Mouse (Mus musculus) ES-E14 (cell line): ENCODE results near the gene Pnpla1. TPM values are rescaled to one million over a fixed set of nuclear protein-coding genes. Genes with fewer than 3 reads are reported as not detected.

Experiments
- DNase-seq: peaks from one replicate; pipeline ENCODE4 v3.0.0-alpha.2; 2013; ENCODE audit warnings: low read depth, low spot score
- H3K27ac ChIP-seq: 2 replicates; pipeline ENCODE4 v1.5.1; 2012; ENCODE audit warnings: low read depth, mild to moderate bottlenecking, low read length, moderate library complexity, mixed read lengths; ENCODE audit not compliant: poor library complexity, insufficient read depth, severe bottlenecking
- H3K36me3 ChIP-seq: 2 replicates; pipeline ENCODE4 v1.6.1; 2012; ENCODE audit warnings: mild to moderate bottlenecking, low read length, moderate library complexity, mixed read lengths; ENCODE audit not compliant: control insufficient read depth, poor library complexity, insufficient read depth, severe bottlenecking
- H3K4me1 ChIP-seq, 2 experiments: fragments of 150-350 bp in 1 of 2; sonication (generic) in 1 of 2; 2 replicates each; pipeline ENCODE4 v1.6.1; 2012; ENCODE audit warnings: low read length in 2 of 2, mild to moderate bottlenecking in 1 of 2, mixed read lengths in 1 of 2; ENCODE audit not compliant: control insufficient read depth in 2 of 2, insufficient read depth in 2 of 2, poor library complexity in 1 of 2
- H3K4me3 ChIP-seq, 2 experiments: fragments of 150-350 bp in 1 of 2; sonication (generic) in 1 of 2; 2 replicates each; pipeline ENCODE4 v1.5.1; 2012; ENCODE audit warnings: low read length in 2 of 2, low read depth in 1 of 2, mild to moderate bottlenecking in 1 of 2, mixed read lengths in 1 of 2; ENCODE audit not compliant: insufficient read depth in 1 of 2, poor library complexity in 1 of 2, severe bottlenecking in 1 of 2
- H3K9ac ChIP-seq: 2 replicates; pipeline ENCODE4 v1.6.1; 2012; ENCODE audit warnings: low read depth, mild to moderate bottlenecking, low read length, mixed read lengths; ENCODE audit not compliant: poor library complexity, insufficient read depth, severe bottlenecking
- H3K9me3 ChIP-seq: fragments of 150-350 bp; sonication (generic); 2 replicates; pipeline ENCODE4 v1.6.1; 2012; ENCODE audit warnings: low read depth, mild to moderate bottlenecking, low read length; ENCODE audit not compliant: control insufficient read depth, insufficient read depth
- CHD2 ChIP-seq: IDR thresholded peaks from 2 replicates; pipeline ENCODE4 v1.6.1; 2014; ENCODE audit warnings: mild to moderate bottlenecking, low read depth, low read length, inconsistent platforms
- HCFC1 ChIP-seq: IDR thresholded peaks from 2 replicates; pipeline ENCODE4 v1.6.1; 2012; ENCODE audit warnings: low read length, inconsistent platforms, borderline replicate concordance; ENCODE audit not compliant: insufficient read depth
- MAFK ChIP-seq: IDR thresholded peaks from 2 replicates; pipeline ENCODE4 v1.6.1; 2014; ENCODE audit warnings: mild to moderate bottlenecking, low read depth, low read length, inconsistent platforms; ENCODE audit not compliant: insufficient read depth
- ZC3H11A ChIP-seq: IDR thresholded peaks from 2 replicates; pipeline ENCODE4 v1.6.1; 2012; ENCODE audit warnings: low read depth, mild to moderate bottlenecking, inconsistent platforms, low read length, borderline replicate concordance
- ZNF384 ChIP-seq: IDR thresholded peaks from 2 replicates; pipeline ENCODE4 v1.6.1; 2012; ENCODE audit warnings: low read depth, low read length, inconsistent platforms
- in situ Hi-C, 2 experiments: fragments of 600-800 bp; cut with MboI; formaldehyde crosslinking; loops; one replicate each; pipeline ENCODE4 v1.15.1; 2025; ENCODE audit warnings: low sequenced_read_pairs in 2 of 2, inconsistent platforms in 1 of 2; ENCODE audit not compliant: unreplicated experiment in 2 of 2
- total RNA-seq: library from RNA; depleted of rRNA; stranded (reverse); fragments of 300-350 nt; gene quantifications from 2 replicates; pipeline ENCODE4 v1.2.3, GENCODE M21; 2012

The Pnpla1 gene
- total RNA-seq, 1 experiment, result 0.27 TPM

- no peak overlapping the region for H3K4me3 ChIP-seq
- H3K4me1 ChIP-seq, result peaks cover 2 to 14% of the 10 kb centered on the region in 2 experiments; a peak in 2 of 4 replicates
- H3K36me3 ChIP-seq, result no peaks in the 10 kb centered on the region
- TF ChIP-seq ZNF384, result no peak
- TF ChIP-seq HCFC1, result no peak
- TF ChIP-seq CHD2, result no peak
- TF ChIP-seq ZC3H11A, result no peak
- TF ChIP-seq MAFK, result no peak
- in situ Hi-C loops, result no loop called here
- no peaks in the 10 kb centered on the region for H3K9me3 ChIP-seq
- no peak for DNase-seq
- H3K27ac ChIP-seq, result no peak overlapping the region
- H3K9ac ChIP-seq, result no peak overlapping the region
These were observed 69.8 kb downstream of the Pnpla1 start for GRCm38 (mm10) chr17:28928004-28928403.

- no peak for DNase-seq
- in situ Hi-C loops, result no loop called here
- Histone ChIP-seq H3K9ac (no peak overlapping the region), H3K27ac (no peak overlapping the region), H3K36me3 (no peaks in the 10 kb centered on the region), H3K4me1 (peaks cover 2 to 14% of the 10 kb centered on the region in 2 experiments; a peak in 2 of 4 replicates), H3K4me3 (no peak overlapping the region), H3K9me3 (no peaks in the 10 kb centered on the region)
- no peak for TF ChIP-seq ZNF384
- TF ChIP-seq CHD2, result no peak
- TF ChIP-seq HCFC1, result no peak
- TF ChIP-seq MAFK, result no peak
- no peak for TF ChIP-seq ZC3H11A
These were observed 71.2 kb downstream of the Pnpla1 start for GRCm38 (mm10) chr17:28929369-28929768.

- no peak overlapping the region; a peak in 2 of 4 replicates for H3K4me3 ChIP-seq
- H3K9me3 ChIP-seq, result no peaks in the 10 kb centered on the region
- peak overlapping the region; percentile 45; the same call in 1 of the 2 replicates for H3K9ac ChIP-seq
- peak overlapping the region; percentile 54 for H3K27ac ChIP-seq
- H3K4me1 ChIP-seq, result peaks cover 2 to 14% of the 10 kb centered on the region in 2 experiments; a peak in 2 of 4 replicates
- in situ Hi-C loops, result no loop called here
- no peaks in the 10 kb centered on the region for H3K36me3 ChIP-seq
- peak; percentile 40 for DNase-seq
- peak; percentile 65; the same call in 1 of the 2 replicates for TF ChIP-seq MAFK
- no peak for TF ChIP-seq ZNF384
These were observed 72.3 kb downstream of the Pnpla1 start for GRCm38 (mm10) chr17:28930392-28931074.

GRCm38 (mm10) chr17:28931436-28932211, 73.4 kb downstream of the Pnpla1 start:
- TF ChIP-seq HCFC1 (no peak), CHD2 (no peak), ZNF384 (no peak), MAFK (no peak), ZC3H11A (no peak)
- in situ Hi-C loops, result no loop called here
- Histone ChIP-seq H3K9me3 (peaks cover 3% of the 10 kb centered on the region; the same call in 1 of the 2 replicates), H3K9ac (0 out of 2 replicates have a peak overlapping the region, but pooled peaks have one; percentile 4), H3K36me3 (peaks cover 2% of the 10 kb centered on the region; the same call in 1 of the 2 replicates), H3K27ac (peak overlapping the region; percentile 14; the same call in 1 of the 2 replicates), H3K4me3 (no peak overlapping the region), H3K4me1 (peaks cover 2 to 14% of the 10 kb centered on the region in 2 experiments; a peak in 2 of 4 replicates)
- DNase-seq, result no peak
